Mouse (Mus musculus) stomach, embryonic 15.5 days (tissue): Measurements from ENCODE around the gene Mapk1. TPM values are rescaled to one million over a fixed set of nuclear protein-coding genes. Genes with fewer than 3 reads are reported as not detected.

Experiments used
- ATAC-seq: fragments of 200-750 bp; cut with Nextera tagmentation; 2 replicates; pipeline ENCODE4 v1.8.0; 2017; ENCODE audit warnings: low read depth, moderate number of reproducible peaks, moderate TSS enrichment; ENCODE audit not compliant: insufficient read depth, low FRiP score
- H3K27ac ChIP-seq: fragments of 300-500 bp; sonication (generic); 2 replicates; pipeline ENCODE4 v1.5.1; 2015; ENCODE audit warnings: mild to moderate bottlenecking, inconsistent platforms
- H3K27me3 ChIP-seq: fragments of 300-500 bp; sonication (generic); replicated peaks from 2 replicates; pipeline ENCODE4 v1.6.1; 2015; ENCODE audit warnings: inconsistent platforms
- H3K36me3 ChIP-seq: fragments of 300-500 bp; sonication (generic); 2 replicates; pipeline ENCODE4 v1.6.1; 2015; ENCODE audit warnings: inconsistent platforms
- H3K4me1 ChIP-seq: fragments of 300-500 bp; sonication (generic); 2 replicates; pipeline ENCODE4 v1.6.1; 2015; ENCODE audit warnings: inconsistent platforms
- H3K4me2 ChIP-seq: fragments of 300-500 bp; sonication (generic); 2 replicates; pipeline ENCODE4 v1.6.1; 2015; ENCODE audit warnings: mild to moderate bottlenecking, inconsistent platforms
- H3K4me3 ChIP-seq: fragments of 300-500 bp; sonication (generic); replicated peaks from 2 replicates; pipeline ENCODE4 v1.5.1; 2015; ENCODE audit warnings: inconsistent platforms
- H3K9ac ChIP-seq: fragments of 300-500 bp; sonication (generic); 2 replicates; pipeline ENCODE4 v1.6.1; 2015; ENCODE audit warnings: inconsistent platforms
- H3K9me3 ChIP-seq: fragments of 300-500 bp; sonication (generic); 2 replicates; pipeline ENCODE4 v1.6.1; 2016; ENCODE audit warnings: inconsistent platforms
- WGBS: fragments of 180-500 bp; shearing (Covaris S2); methylation state at CpG from one replicate; pipeline ENCODE4 v1.1.7; 2015; 5-methylcytosine and 5-hydroxymethylcytosine counted together
- polyA plus RNA-seq: library from polyadenylated mRNA; unstranded; fragments of >200 nt; fragmentation: Nextera tagmentation; extraction: Ambion mirVana; gene quantifications from 2 replicates; pipeline ENCODE4 v1.2.1, GENCODE M21; 2015

The Mapk1 gene
- polyA plus RNA-seq, 1 experiment from 2014 or later, result 156 TPM

GRCm38 (mm10) chr16:17024469-17025148, 41.4 kb downstream of the Mapk1 start:
- no peaks in the 10 kb centered on the region for H3K27me3 ChIP-seq
- H3K9me3 ChIP-seq, result no peaks in the 10 kb centered on the region
- no peak overlapping the region for H3K4me2 ChIP-seq
- H3K36me3 ChIP-seq, result peaks cover 23% of the 10 kb centered on the region
- H3K9ac ChIP-seq, result no peak overlapping the region
- H3K27ac ChIP-seq, result no peak overlapping the region
- no peak for ATAC-seq
- H3K4me1 ChIP-seq, result no peaks in the 10 kb centered on the region
- no peak overlapping the region for H3K4me3 ChIP-seq
- 74% methylated on average over 3 of the region's 3 CpGs for WGBS

GRCm38 (mm10) chr16:17029971-17030695, 47.0 kb downstream of the Mapk1 start:
- Histone ChIP-seq H3K9me3 (no peaks in the 10 kb centered on the region), H3K9ac (no peak overlapping the region), H3K4me2 (no peak overlapping the region), H3K4me3 (no peak overlapping the region), H3K36me3 (peaks cover 24% of the 10 kb centered on the region), H3K4me1 (no peaks in the 10 kb centered on the region), H3K27me3 (no peaks in the 10 kb centered on the region), H3K27ac (no peak overlapping the region)
- 80% methylated on average over 4 of the region's 4 CpGs for WGBS
- no peak for ATAC-seq

GRCm38 (mm10) chr16:17033754-17034153, 50.6 kb downstream of the Mapk1 start:
- Histone ChIP-seq H3K4me3 (no peak overlapping the region), H3K4me2 (no peak overlapping the region), H3K36me3 (peaks cover 34% of the 10 kb centered on the region), H3K9ac (no peak overlapping the region), H3K9me3 (no peaks in the 10 kb centered on the region), H3K27me3 (no peaks in the 10 kb centered on the region), H3K27ac (no peak overlapping the region), H3K4me1 (no peaks in the 10 kb centered on the region)
- ATAC-seq, result no peak
- 96% methylated on average over 2 of the region's 2 CpGs for WGBS

GRCm38 (mm10) chr16:17040716-17041115, 57.5 kb downstream of the Mapk1 start:
- no peaks in the 10 kb centered on the region for H3K4me1 ChIP-seq
- no peak overlapping the region for H3K4me3 ChIP-seq
- H3K9ac ChIP-seq, result no peak overlapping the region
- no peak for ATAC-seq
- H3K27me3 ChIP-seq, result no peaks in the 10 kb centered on the region
- no peaks in the 10 kb centered on the region for H3K9me3 ChIP-seq
- 93% methylated on average over 3 of the region's 3 CpGs for WGBS
- no peak overlapping the region for H3K4me2 ChIP-seq
- H3K36me3 ChIP-seq, result peaks cover 56% of the 10 kb centered on the region
- H3K27ac ChIP-seq, result no peak overlapping the region

GRCm38 (mm10) chr16:17041417-17041816, 58.2 kb downstream of the Mapk1 start:
- 100% methylated on average over 1 of the region's 1 CpGs for WGBS
- H3K9me3 ChIP-seq, result no peaks in the 10 kb centered on the region
- no peak overlapping the region for H3K27ac ChIP-seq
- no peak overlapping the region for H3K9ac ChIP-seq
- no peaks in the 10 kb centered on the region for H3K27me3 ChIP-seq
- H3K4me1 ChIP-seq, result no peaks in the 10 kb centered on the region
- H3K36me3 ChIP-seq, result peaks cover 53% of the 10 kb centered on the region
- ATAC-seq, result no peak
- no peak overlapping the region for H3K4me2 ChIP-seq
- H3K4me3 ChIP-seq, result no peak overlapping the region

GRCm38 (mm10) chr16:17044320-17044719, 61.1 kb downstream of the Mapk1 start:
- Histone ChIP-seq H3K4me3 (no peak overlapping the region), H3K9ac (no peak overlapping the region), H3K4me1 (no peaks in the 10 kb centered on the region), H3K27me3 (no peaks in the 10 kb centered on the region), H3K4me2 (no peak overlapping the region), H3K9me3 (no peaks in the 10 kb centered on the region), H3K36me3 (peaks cover 49% of the 10 kb centered on the region), H3K27ac (no peak overlapping the region)
- WGBS, result 93% methylated on average over 3 of the region's 3 CpGs
- ATAC-seq, result no peak

GRCm38 (mm10) chr16:17045287-17045686, 62.1 kb downstream of the Mapk1 start:
- Histone ChIP-seq H3K36me3 (peaks cover 49% of the 10 kb centered on the region), H3K9me3 (no peaks in the 10 kb centered on the region), H3K4me2 (no peak overlapping the region), H3K4me3 (no peak overlapping the region), H3K9ac (no peak overlapping the region), H3K4me1 (no peaks in the 10 kb centered on the region), H3K27ac (no peak overlapping the region), H3K27me3 (no peaks in the 10 kb centered on the region)
- 77% methylated on average over 3 of the region's 3 CpGs for WGBS
- no peak for ATAC-seq

- Histone ChIP-seq H3K4me2 (no peak overlapping the region), H3K36me3 (peaks cover 23% of the 10 kb centered on the region), H3K9ac (no peak overlapping the region), H3K4me3 (no peak overlapping the region), H3K27ac (no peak overlapping the region), H3K9me3 (no peaks in the 10 kb centered on the region), H3K4me1 (no peaks in the 10 kb centered on the region), H3K27me3 (no peaks in the 10 kb centered on the region)
- ATAC-seq, result no peak
- WGBS, result 87% methylated on average over 1 of the region's 1 CpGs
Measured at GRCm38 (mm10) chr16:17049886-17050285, 66.7 kb downstream of the Mapk1 start.

- Histone ChIP-seq H3K9ac (no peak overlapping the region), H3K4me2 (no peak overlapping the region), H3K27me3 (no peaks in the 10 kb centered on the region), H3K4me1 (no peaks in the 10 kb centered on the region), H3K4me3 (no peak overlapping the region), H3K9me3 (no peaks in the 10 kb centered on the region), H3K36me3 (peaks cover 20% of the 10 kb centered on the region), H3K27ac (no peak overlapping the region)
- no peak for ATAC-seq
- WGBS, result 80% methylated on average over 7 of the region's 7 CpGs
Measured at GRCm38 (mm10) chr16:17052087-17052486, 68.9 kb downstream of the Mapk1 start.

- 76% methylated on average over 3 of the region's 3 CpGs for WGBS
- H3K4me3 ChIP-seq, result no peak overlapping the region
Measured at GRCm38 (mm10) chr16:17053903-17054302, 70.7 kb downstream of the Mapk1 start.

GRCm38 (mm10) chr16:17055584-17055983, 72.4 kb downstream of the Mapk1 start:
- Histone ChIP-seq H3K9me3 (no peaks in the 10 kb centered on the region), H3K27me3 (no peaks in the 10 kb centered on the region), H3K4me2 (no peak overlapping the region), H3K4me1 (no peaks in the 10 kb centered on the region), H3K4me3 (no peak overlapping the region), H3K27ac (no peak overlapping the region), H3K36me3 (no peaks in the 10 kb centered on the region), H3K9ac (no peak overlapping the region)
- WGBS, result 75% methylated on average over 3 of the region's 3 CpGs
- ATAC-seq, result no peak

More at GRCm38 (mm10) chr16:17053903-17054302, 70.7 kb downstream of the Mapk1 start:
- H3K4me1 ChIP-seq, result no peaks in the 10 kb centered on the region
- no peaks in the 10 kb centered on the region for H3K27me3 ChIP-seq
- no peak overlapping the region for H3K9ac ChIP-seq
- H3K4me2 ChIP-seq, result no peak overlapping the region
- no peaks in the 10 kb centered on the region for H3K9me3 ChIP-seq
- peaks cover 10% of the 10 kb centered on the region for H3K36me3 ChIP-seq
- no peak for ATAC-seq
- H3K27ac ChIP-seq, result no peak overlapping the region

GRCm38 (mm10) chr16:17062338-17062737, 79.2 kb downstream of the Mapk1 start:
- no peak overlapping the region for H3K4me2 ChIP-seq
- H3K9ac ChIP-seq, result no peak overlapping the region
- no peaks in the 10 kb centered on the region for H3K4me1 ChIP-seq
- H3K27me3 ChIP-seq, result no peaks in the 10 kb centered on the region
- no peaks in the 10 kb centered on the region for H3K36me3 ChIP-seq
- H3K4me3 ChIP-seq, result no peak overlapping the region
- 57% methylated on average over 1 of the region's 1 CpGs for WGBS
- no peak overlapping the region for H3K27ac ChIP-seq
- H3K9me3 ChIP-seq, result no peaks in the 10 kb centered on the region
- ATAC-seq, result no peak
